Mouse (Mus musculus) brain, embryonic 14.5 days (tissue): Measurements from ENCODE around the gene Plxna4.

Experiments used
- CTCF ChIP-seq: fragments of 200-500 bp; IDR thresholded peaks from 2 replicates; pipeline ENCODE4 v1.5.1; 2012; ENCODE audit warnings: inconsistent platforms, mild to moderate bottlenecking, moderate library complexity, borderline replicate concordance; ENCODE audit not compliant: insufficient read depth, insufficient read length; ENCODE audit errors: extremely low read depth
- POLR2A ChIP-seq: fragments of 200-500 bp; IDR thresholded peaks from 2 replicates; pipeline ENCODE4 v1.6.1; 2012; ENCODE audit warnings: mild to moderate bottlenecking, inconsistent platforms, borderline replicate concordance; ENCODE audit not compliant: poor library complexity, insufficient read depth, insufficient read length, severe bottlenecking; ENCODE audit errors: extremely low read depth

GRCm38 (mm10) chr6:32180012-32180358 lies 408.0 kb downstream of the Plxna4 start:
- no peak for TF ChIP-seq CTCF
- TF ChIP-seq POLR2A: no peak
